Mouse (Mus musculus): ENCODE data around the gene Lrrc74b.
A peak's percentile ranks its signal among the peaks of the same experiment; 100 is the strongest.

The Lrrc74b gene

GRCm38 (mm10) chr16:17552837-17553236 lies 8.2 kb downstream of the Lrrc74b start:
- no peak for DNase-seq (ENCODE audit: low read depth, low spot score)

- no peak for DNase-seq (ENCODE audit: low read depth, low spot score)
Observed at GRCm38 (mm10) chr16:17542632-17543031, 18.4 kb downstream of the Lrrc74b start.

- DNase-seq (ENCODE audit: low read depth, low spot score): no peak
Observed at GRCm38 (mm10) chr16:17536584-17536983, 24.5 kb downstream of the Lrrc74b start.

- DNase-seq (ENCODE audit: low read depth, low spot score): no peak
Observed at GRCm38 (mm10) chr16:17532676-17533329, 28.2 kb downstream of the Lrrc74b start.

GRCm38 (mm10) chr16:17532271-17532670 lies 28.8 kb downstream of the Lrrc74b start:
- peak; percentile 33 for DNase-seq (ENCODE audit: low read depth, low spot score)

- peak; percentile 98 for DNase-seq (ENCODE audit: low read depth, low spot score)
Observed at GRCm38 (mm10) chr16:17530640-17531288, 30.3 kb downstream of the Lrrc74b start, which contains the start of gene Thap7. Thap7 (minus strand) TSS chr16:17531136.

GRCm38 (mm10) chr16:17529981-17530586 lies 31.0 kb downstream of the Lrrc74b start:
- no peak for DNase-seq (ENCODE audit: low read depth, low spot score)

- DNase-seq (ENCODE audit: low read depth, low spot score): no peak
Observed at GRCm38 (mm10) chr16:17528276-17528675, 32.8 kb downstream of the Lrrc74b start.

GRCm38 (mm10) chr16:17527606-17528005 lies 33.4 kb downstream of the Lrrc74b start:
- DNase-seq (ENCODE audit: low read depth, low spot score): no peak

- no peak for DNase-seq (ENCODE audit: low read depth, low spot score)
Observed at GRCm38 (mm10) chr16:17526223-17526622, 34.8 kb downstream of the Lrrc74b start.

- no peak for DNase-seq (ENCODE audit: low read depth, low spot score)
Observed at GRCm38 (mm10) chr16:17525524-17525923, 35.5 kb downstream of the Lrrc74b start.

GRCm38 (mm10) chr16:17524156-17524555 lies 36.9 kb downstream of the Lrrc74b start:
- no peak for DNase-seq (ENCODE audit: low read depth, low spot score)

GRCm38 (mm10) chr16:17518910-17519309 lies 42.1 kb downstream of the Lrrc74b start:
- no peak for DNase-seq (ENCODE audit: low read depth, low spot score)

- no peak for DNase-seq (ENCODE audit: low read depth, low spot score)
Observed at GRCm38 (mm10) chr16:17511431-17511830, 49.6 kb downstream of the Lrrc74b start.

GRCm38 (mm10) chr16:17510686-17511085 lies 50.4 kb downstream of the Lrrc74b start:
- no peak for DNase-seq (ENCODE audit: low read depth, low spot score)

GRCm38 (mm10) chr16:17510143-17510542 lies 50.9 kb downstream of the Lrrc74b start:
- DNase-seq (ENCODE audit: low read depth, low spot score): no peak

GRCm38 (mm10) chr16:17509240-17509597 lies 51.8 kb downstream of the Lrrc74b start:
- DNase-seq (ENCODE audit: low read depth, low spot score): no peak

GRCm38 (mm10) chr16:17508546-17509239 lies 52.4 kb downstream of the Lrrc74b start, which contains the start of gene Lztr1:
Lztr1 (plus strand) TSS chr16:17508688.
- DNase-seq (ENCODE audit: low read depth, low spot score): peak; percentile 90

GRCm38 (mm10) chr16:17508031-17508430 lies 53.0 kb downstream of the Lrrc74b start:
- DNase-seq (ENCODE audit: low read depth, low spot score): peak; percentile 29

- no peak for DNase-seq (ENCODE audit: low read depth, low spot score)
Observed at GRCm38 (mm10) chr16:17507018-17507552, 54.0 kb downstream of the Lrrc74b start.

- no peak for DNase-seq (ENCODE audit: low read depth, low spot score)
Observed at GRCm38 (mm10) chr16:17502681-17503080, 58.4 kb downstream of the Lrrc74b start.
